Mouse (Mus musculus): ENCODE data around the gene Il17ra. TPM values are rescaled to one million over a fixed set of nuclear protein-coding genes. Genes with fewer than 3 reads are reported as not detected.

The Il17ra gene
- total and polyA plus RNA-seq, 3 experiments = 4.4 to 10.3 (median 6.0) TPM

- Histone ChIP-seq H3K4me3 (ENCODE audit: low read depth, low read length) (no peak overlapping the region), H3K4me1 (ENCODE audit: insufficient read depth, low read depth, low read length) (peaks cover 60% of the 10 kb centered on the region), H3K36me3 (replicated peaks) (peaks cover 39% of the 10 kb centered on the region), H3K9me3 (replicated peaks) (no peaks in the 10 kb centered on the region), H3K27me3 (ENCODE audit: insufficient read depth, low read length) (no peaks in the 10 kb centered on the region)
- DNase-seq (ENCODE audit: low spot score) = no peak
- no peak for ATAC-seq (ENCODE audit: extremely low read depth, insufficient number of reproducible peaks, low FRiP score, poor library complexity, severe bottlenecking)
- TF ChIP-seq TAL1 (conservative IDR thresholded peaks at IDR 0.05; ENCODE audit: low read depth, low read length) (no peak), GATA1 (IDR thresholded peaks at IDR 0.05; ENCODE audit: borderline replicate concordance, low read length) (no peak), POLR2AphosphoS5 (IDR thresholded peaks at IDR 0.05; ENCODE audit: insufficient replicate concordance, low read depth, low read length) (no peak), CTCF (IDR thresholded peaks at IDR 0.05; ENCODE audit: low read depth, low read length) (no peak), GATA2 (IDR thresholded peaks at IDR 0.05; ENCODE audit: borderline replicate concordance, low read depth, low read length) (no peak)
These were observed 5.2 kb downstream of the Il17ra start for GRCm38 (mm10) chr6:120468259-120468658.

- H3K36me3 ChIP-seq (replicated peaks) = peaks cover 49% of the 10 kb centered on the region
- H3K4me3 ChIP-seq (ENCODE audit: low read depth, low read length) = no peak overlapping the region
- ATAC-seq (ENCODE audit: extremely low read depth, insufficient number of reproducible peaks, low FRiP score, poor library complexity, severe bottlenecking) (no peak), DNase-seq (ENCODE audit: low spot score) (no peak)
- no peak for TF ChIP-seq POLR2AphosphoS5 (IDR thresholded peaks at IDR 0.05; ENCODE audit: insufficient replicate concordance, low read depth, low read length)
- peaks cover 55% of the 10 kb centered on the region for H3K4me1 ChIP-seq (ENCODE audit: insufficient read depth, low read depth, low read length)
- no peaks in the 10 kb centered on the region for H3K9me3 ChIP-seq (replicated peaks)
- no peaks in the 10 kb centered on the region for H3K27me3 ChIP-seq (ENCODE audit: insufficient read depth, low read length)
These were observed 6.2 kb downstream of the Il17ra start for GRCm38 (mm10) chr6:120469268-120469667.

GRCm38 (mm10) chr6:120469770-120470169 is 6.7 kb downstream of the Il17ra start:
- DNase-seq (ENCODE audit: low spot score) = no peak
- H3K4me1 ChIP-seq (ENCODE audit: insufficient read depth, low read depth, low read length) = peaks cover 50% of the 10 kb centered on the region
- no peak overlapping the region for H3K4me3 ChIP-seq (ENCODE audit: low read depth, low read length)

GRCm38 (mm10) chr6:120470666-120471065 is 7.6 kb downstream of the Il17ra start:
- ATAC-seq (ENCODE audit: extremely low read depth, insufficient number of reproducible peaks, low FRiP score, poor library complexity, severe bottlenecking) (no peak), DNase-seq (ENCODE audit: low spot score) (no peak)
- H3K4me3 ChIP-seq (ENCODE audit: low read depth, low read length) = no peak overlapping the region
- peaks cover 42% of the 10 kb centered on the region for H3K4me1 ChIP-seq (ENCODE audit: insufficient read depth, low read depth, low read length)
- TF ChIP-seq POLR2AphosphoS5 (IDR thresholded peaks at IDR 0.05; ENCODE audit: insufficient replicate concordance, low read depth, low read length) (no peak), CTCF (IDR thresholded peaks at IDR 0.05; ENCODE audit: low read depth, low read length) (no peak), GATA1 (IDR thresholded peaks at IDR 0.05; ENCODE audit: borderline replicate concordance, low read length) (no peak), TAL1 (conservative IDR thresholded peaks at IDR 0.05; ENCODE audit: low read depth, low read length) (no peak), GATA2 (IDR thresholded peaks at IDR 0.05; ENCODE audit: borderline replicate concordance, low read depth, low read length) (no peak)
- peaks cover 58% of the 10 kb centered on the region for H3K36me3 ChIP-seq (replicated peaks)
- no peaks in the 10 kb centered on the region for H3K27me3 ChIP-seq (ENCODE audit: insufficient read depth, low read length)
- H3K9me3 ChIP-seq (replicated peaks) = no peaks in the 10 kb centered on the region

More at GRCm38 (mm10) chr6:120469770-120470169, 6.7 kb downstream of the Il17ra start:
- no peak for TF ChIP-seq TAL1 (conservative IDR thresholded peaks at IDR 0.05; ENCODE audit: low read depth, low read length)
- no peak for TF ChIP-seq GATA1 (IDR thresholded peaks at IDR 0.05; ENCODE audit: borderline replicate concordance, low read length)
- no peak for TF ChIP-seq POLR2AphosphoS5 (IDR thresholded peaks at IDR 0.05; ENCODE audit: insufficient replicate concordance, low read depth, low read length)
- no peak for TF ChIP-seq GATA2 (IDR thresholded peaks at IDR 0.05; ENCODE audit: borderline replicate concordance, low read depth, low read length)
- TF ChIP-seq CTCF (IDR thresholded peaks at IDR 0.05; ENCODE audit: low read depth, low read length) = no peak
- Histone ChIP-seq H3K36me3 (replicated peaks) (peaks cover 54% of the 10 kb centered on the region), H3K27me3 (ENCODE audit: insufficient read depth, low read length) (no peaks in the 10 kb centered on the region), H3K9me3 (replicated peaks) (no peaks in the 10 kb centered on the region)
- no peak for ATAC-seq (ENCODE audit: extremely low read depth, insufficient number of reproducible peaks, low FRiP score, poor library complexity, severe bottlenecking)

- H3K36me3 ChIP-seq (replicated peaks) = peaks cover 66% of the 10 kb centered on the region
- H3K4me3 ChIP-seq (ENCODE audit: low read depth, low read length) = no peak overlapping the region
- no peaks in the 10 kb centered on the region for H3K27me3 ChIP-seq (ENCODE audit: insufficient read depth, low read length)
- H3K4me1 ChIP-seq (ENCODE audit: insufficient read depth, low read depth, low read length) = peaks cover 30% of the 10 kb centered on the region
- DNase-seq (ENCODE audit: low spot score) = no peak
- TF ChIP-seq CTCF (IDR thresholded peaks at IDR 0.05; ENCODE audit: low read depth, low read length) (no peak), TAL1 (conservative IDR thresholded peaks at IDR 0.05; ENCODE audit: low read depth, low read length) (no peak), GATA1 (IDR thresholded peaks at IDR 0.05; ENCODE audit: borderline replicate concordance, low read length) (no peak), GATA2 (IDR thresholded peaks at IDR 0.05; ENCODE audit: borderline replicate concordance, low read depth, low read length) (no peak), POLR2AphosphoS5 (IDR thresholded peaks at IDR 0.05; ENCODE audit: insufficient replicate concordance, low read depth, low read length) (no peak)
- no peaks in the 10 kb centered on the region for H3K9me3 ChIP-seq (replicated peaks)
- ATAC-seq (ENCODE audit: extremely low read depth, insufficient number of reproducible peaks, low FRiP score, poor library complexity, severe bottlenecking) = no peak
These were observed 9.0 kb downstream of the Il17ra start for GRCm38 (mm10) chr6:120471991-120472441.

- H3K36me3 ChIP-seq (replicated peaks) = peaks cover 68% of the 10 kb centered on the region
- no peak overlapping the region for H3K4me3 ChIP-seq (ENCODE audit: low read depth, low read length)
- no peak for DNase-seq (ENCODE audit: low spot score)
- H3K27me3 ChIP-seq (ENCODE audit: insufficient read depth, low read length) = no peaks in the 10 kb centered on the region
- ATAC-seq (ENCODE audit: extremely low read depth, insufficient number of reproducible peaks, low FRiP score, poor library complexity, severe bottlenecking) = no peak
- TF ChIP-seq POLR2AphosphoS5 (IDR thresholded peaks at IDR 0.05; ENCODE audit: insufficient replicate concordance, low read depth, low read length) (no peak), CTCF (IDR thresholded peaks at IDR 0.05; ENCODE audit: low read depth, low read length) (no peak), GATA2 (IDR thresholded peaks at IDR 0.05; ENCODE audit: borderline replicate concordance, low read depth, low read length) (no peak), TAL1 (conservative IDR thresholded peaks at IDR 0.05; ENCODE audit: low read depth, low read length) (no peak), GATA1 (IDR thresholded peaks at IDR 0.05; ENCODE audit: borderline replicate concordance, low read length) (no peak)
- H3K9me3 ChIP-seq (replicated peaks) = no peaks in the 10 kb centered on the region
- peaks cover 26% of the 10 kb centered on the region for H3K4me1 ChIP-seq (ENCODE audit: insufficient read depth, low read depth, low read length)
These were observed 9.6 kb downstream of the Il17ra start for GRCm38 (mm10) chr6:120472455-120473140.

Measured in G1E (cell line).